Mouse (Mus musculus) testis, postnatal 14 days (tissue): ENCODE results near the gene Acbd4.
A peak's percentile ranks its signal among the peaks of the same experiment; 100 is the strongest.

ENCODE experiments used
- DNase-seq: peaks from one replicate; pipeline ENCODE4 v3.0.0; 2021; ENCODE audit warnings: low spot score

The Acbd4 gene

GRCm38 (mm10) chr11:103101481-103101865 is at the start of gene Acbd4, which contains the start of gene Plcd3:
Gene Acbd4 (plus strand): TSS chr11:103101682.
Gene Plcd3 (minus strand): TSS chr11:103101658.
- DNase-seq, result peak; percentile 83

- DNase-seq, result no peak
These were observed 49.4 kb upstream of the Acbd4 start for GRCm38 (mm10) chr11:103052078-103052477.

GRCm38 (mm10) chr11:103053191-103054076 is 48.0 kb upstream of the Acbd4 start:
- DNase-seq, result no peak

- DNase-seq, result no peak
These were observed 46.7 kb upstream of the Acbd4 start for GRCm38 (mm10) chr11:103054798-103055197.

GRCm38 (mm10) chr11:103056636-103057035 is 44.8 kb upstream of the Acbd4 start:
- DNase-seq, result no peak

- no peak for DNase-seq
These were observed 42.9 kb upstream of the Acbd4 start for GRCm38 (mm10) chr11:103058499-103059085.

GRCm38 (mm10) chr11:103066191-103067050 is 35.1 kb upstream of the Acbd4 start:
- no peak for DNase-seq

GRCm38 (mm10) chr11:103067051-103067361 is 34.5 kb upstream of the Acbd4 start:
- no peak for DNase-seq

- DNase-seq, result peak; percentile 50
These were observed 34.0 kb upstream of the Acbd4 start for GRCm38 (mm10) chr11:103067457-103068001.

- no peak for DNase-seq
These were observed 33.2 kb upstream of the Acbd4 start for GRCm38 (mm10) chr11:103068272-103068671.

- DNase-seq, result no peak
These were observed 32.6 kb upstream of the Acbd4 start for GRCm38 (mm10) chr11:103068884-103069283.

- DNase-seq, result no peak
These were observed 31.8 kb upstream of the Acbd4 start for GRCm38 (mm10) chr11:103069731-103070130.

GRCm38 (mm10) chr11:103070322-103070880 is 31.1 kb upstream of the Acbd4 start:
- no peak for DNase-seq

- no peak for DNase-seq
These were observed 27.8 kb upstream of the Acbd4 start for GRCm38 (mm10) chr11:103073671-103074070.

GRCm38 (mm10) chr11:103074121-103074650 is 27.3 kb upstream of the Acbd4 start:
- DNase-seq, result no peak

- DNase-seq, result no peak
These were observed 26.6 kb upstream of the Acbd4 start for GRCm38 (mm10) chr11:103074796-103075323.

- no peak for DNase-seq
These were observed 25.5 kb upstream of the Acbd4 start for GRCm38 (mm10) chr11:103076010-103076409.

GRCm38 (mm10) chr11:103076581-103076980 is 24.9 kb upstream of the Acbd4 start:
- DNase-seq, result no peak

- no peak for DNase-seq
These were observed 23.4 kb upstream of the Acbd4 start for GRCm38 (mm10) chr11:103078131-103078530.

- no peak for DNase-seq
These were observed 21.0 kb upstream of the Acbd4 start for GRCm38 (mm10) chr11:103080323-103081091.

GRCm38 (mm10) chr11:103081631-103082030 is 19.9 kb upstream of the Acbd4 start:
- no peak for DNase-seq
